Mouse (Mus musculus) stomach, postnatal 0 days (tissue): ENCODE measurements around the gene Nr6a1.

Experiments used
- CTCF ChIP-seq: IDR thresholded peaks from 2 replicates; pipeline ENCODE4 v1.5.1; 2016; ENCODE audit warnings: antibody characterized with exemption, low read depth, mild to moderate bottlenecking, moderate library complexity
- EP300 ChIP-seq: optimal IDR thresholded peaks from 2 replicates; pipeline ENCODE3; 2016; ENCODE audit warnings: antibody characterized with exemption

- TF ChIP-seq CTCF (no peak), EP300 (no peak)
These were observed 213.2 kb downstream of the Nr6a1 start, which contains the start of gene Nr5a1 for GRCm38 (mm10) chr2:38714324-38714723.
